Mouse (Mus musculus): ENCODE measurements around the gene Apol8. TPM values are rescaled to one million over a fixed set of nuclear protein-coding genes. Genes with fewer than 3 reads are reported as not detected.

Apol8 gene
- polyA plus RNA-seq, 2 experiments, result 12.7 to 43.9 TPM

GRCm38 (mm10) chr15:77789186-77789585, 32.4 kb upstream of the Apol8 start:
- no peak for DNase-seq (ENCODE audit: low read depth in 3 of 3, low spot score in 3 of 3)
- no peak overlapping the region for H3K4me2 ChIP-seq (ENCODE audit: low read depth)
- TF ChIP-seq CTCF (IDR thresholded peaks at IDR 0.05; ENCODE audit: low read depth) (no peak), EP300 (IDR thresholded peaks at IDR 0.05; ENCODE audit: low read depth) (no peak)
- ATAC-seq (ENCODE audit: insufficient read depth), result no peak
- no peaks in the 10 kb centered on the region for H3K4me1 ChIP-seq (replicated peaks; ENCODE audit: control insufficient read depth in 2 of 2, insufficient read depth in 2 of 2, low read length in 1 of 2)
- no peak overlapping the region for H3K27ac ChIP-seq
- no peaks in the 10 kb centered on the region for H3K9me3 ChIP-seq (ENCODE audit: control insufficient read depth, low read length)
- peaks cover 76% of the 10 kb centered on the region for H3K36me3 ChIP-seq (replicated peaks; ENCODE audit: control insufficient read depth, insufficient read depth, low read depth)
- 59% methylated on average over 3 of the region's 3 CpGs for WGBS (ENCODE audit: insufficient replicate concordance)
- H3K4me3 ChIP-seq (ENCODE audit: insufficient read depth in 1 of 2, low read depth in 2 of 2, low read length in 2 of 2), result no peak overlapping the region
- no peak overlapping the region for H3K9ac ChIP-seq (replicated peaks)
- no peaks in the 10 kb centered on the region for H3K27me3 ChIP-seq (ENCODE audit: control insufficient read depth, insufficient read depth, low read length)

DNA sequence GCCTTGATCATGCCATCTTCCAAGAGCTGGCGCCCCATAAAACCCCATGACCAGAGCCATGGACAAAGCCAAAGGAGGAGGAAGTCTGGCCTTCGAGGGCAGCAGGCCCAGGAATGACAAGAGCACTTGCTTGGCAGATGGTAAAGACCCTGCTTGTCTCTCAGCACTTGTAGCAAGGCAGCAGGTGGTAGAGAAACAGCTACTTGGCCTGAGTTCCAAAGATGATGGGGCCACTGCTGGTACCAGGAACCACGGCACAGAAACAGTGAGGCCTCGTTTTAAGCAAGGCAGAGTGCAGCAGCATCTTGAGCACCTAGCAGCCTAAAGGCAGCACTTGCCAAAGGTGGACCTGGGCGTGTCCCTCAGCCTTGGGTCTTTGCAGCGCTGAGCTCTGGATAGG, 31.6 kb upstream of the Apol8 start:
- 76% methylated on average over 6 of the region's 6 CpGs for WGBS (ENCODE audit: insufficient replicate concordance)
- H3K4me1 ChIP-seq (replicated peaks; ENCODE audit: control insufficient read depth in 2 of 2, insufficient read depth in 2 of 2, low read length in 1 of 2), result no peaks in the 10 kb centered on the region
- no peak overlapping the region for H3K27ac ChIP-seq
- H3K27me3 ChIP-seq (ENCODE audit: control insufficient read depth, insufficient read depth, low read length), result no peaks in the 10 kb centered on the region
- TF ChIP-seq EP300 (IDR thresholded peaks at IDR 0.05; ENCODE audit: low read depth) (no peak), CTCF (IDR thresholded peaks at IDR 0.05; ENCODE audit: low read depth) (no peak)
- no peaks in the 10 kb centered on the region for H3K9me3 ChIP-seq (ENCODE audit: control insufficient read depth, low read length)
- H3K4me2 ChIP-seq (ENCODE audit: low read depth), result no peak overlapping the region
- H3K9ac ChIP-seq (replicated peaks), result no peak overlapping the region
- DNase-seq (ENCODE audit: low read depth in 3 of 3, low spot score in 3 of 3) (no peak), ATAC-seq (ENCODE audit: insufficient read depth) (no peak)
- H3K4me3 ChIP-seq (ENCODE audit: insufficient read depth in 1 of 2, low read depth in 2 of 2, low read length in 2 of 2), result no peak overlapping the region
- peaks cover 80% of the 10 kb centered on the region for H3K36me3 ChIP-seq (replicated peaks; ENCODE audit: control insufficient read depth, insufficient read depth, low read depth)

DNA sequence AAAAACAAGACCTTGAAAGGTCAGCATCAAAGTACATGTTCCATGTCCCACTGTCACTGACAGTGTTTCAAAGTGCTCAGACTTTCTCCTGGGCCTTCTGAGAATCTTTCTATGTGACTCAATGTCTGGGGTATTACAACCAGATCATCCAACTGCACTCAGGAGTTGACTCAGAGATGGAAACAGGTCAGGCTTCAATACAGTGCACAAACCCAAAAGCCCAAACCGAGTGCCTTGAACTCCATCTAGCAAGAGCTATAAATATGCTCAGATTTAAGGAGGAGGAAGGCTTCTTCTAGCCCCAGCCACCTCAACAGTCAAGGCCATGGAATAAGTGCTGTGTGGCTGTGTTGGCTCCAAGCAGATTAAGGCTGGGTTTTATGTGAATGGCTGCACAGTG, 29.0 kb upstream of the Apol8 start:
- TF ChIP-seq CTCF (IDR thresholded peaks at IDR 0.05; ENCODE audit: low read depth) (no peak), EP300 (IDR thresholded peaks at IDR 0.05; ENCODE audit: low read depth) (no peak)
- Histone ChIP-seq H3K9me3 (ENCODE audit: control insufficient read depth, low read length) (no peaks in the 10 kb centered on the region), H3K4me3 (ENCODE audit: insufficient read depth in 1 of 2, low read depth in 2 of 2, low read length in 2 of 2) (no peak overlapping the region), H3K4me2 (ENCODE audit: low read depth) (no peak overlapping the region), H3K27ac (no peak overlapping the region), H3K36me3 (replicated peaks; ENCODE audit: control insufficient read depth, insufficient read depth, low read depth) (peaks cover 88% of the 10 kb centered on the region), H3K27me3 (ENCODE audit: control insufficient read depth, insufficient read depth, low read length) (no peaks in the 10 kb centered on the region), H3K9ac (replicated peaks) (no peak overlapping the region), H3K4me1 (replicated peaks; ENCODE audit: control insufficient read depth in 2 of 2, insufficient read depth in 2 of 2, low read length in 1 of 2) (no peaks in the 10 kb centered on the region)
- 76% methylated on average over 1 of the region's 1 CpGs for WGBS (ENCODE audit: insufficient replicate concordance)
- DNase-seq (ENCODE audit: low read depth in 3 of 3, low spot score in 3 of 3) (no peak), ATAC-seq (ENCODE audit: insufficient read depth) (no peak)

DNA sequence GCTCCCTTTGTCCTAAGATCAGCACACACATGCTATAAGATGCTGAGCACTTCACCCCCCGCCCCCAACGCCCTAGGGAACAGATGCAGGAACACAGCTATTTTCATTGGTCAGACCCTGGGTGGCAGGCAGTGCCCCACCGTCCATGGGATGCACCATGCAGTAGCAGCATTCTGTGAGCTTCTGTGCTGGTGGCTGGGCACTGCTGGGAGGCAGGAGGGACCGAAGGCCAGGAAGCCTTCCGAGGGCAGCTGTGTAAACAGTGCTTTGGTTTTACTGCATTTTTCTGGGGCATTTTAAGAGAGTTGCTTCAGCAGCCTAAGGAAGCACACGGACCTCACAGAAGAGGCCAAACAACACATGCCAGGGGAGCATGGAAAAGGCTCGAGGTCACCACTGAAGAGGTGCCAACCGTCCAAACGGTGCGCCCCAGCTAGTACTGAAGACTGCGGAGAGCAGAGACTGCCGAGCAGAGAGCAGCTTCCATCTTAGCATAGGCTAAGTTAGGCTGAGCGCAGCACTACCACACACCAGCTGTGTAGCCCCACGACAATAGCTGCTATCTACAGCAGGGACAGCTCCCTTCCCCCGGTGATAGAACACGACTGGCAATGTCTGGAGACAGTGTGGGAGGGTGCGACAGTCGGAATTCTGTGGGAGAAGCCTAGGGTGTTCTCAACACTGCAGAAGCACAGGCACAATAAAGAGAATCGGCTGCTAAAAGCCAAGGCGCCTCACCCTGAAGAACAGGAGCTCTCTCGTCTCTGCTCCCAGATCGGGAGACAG, 27.4 kb upstream of the Apol8 start:
- 85% methylated on average over 22 of the region's 22 CpGs for WGBS (ENCODE audit: insufficient replicate concordance)
- Histone ChIP-seq H3K9me3 (ENCODE audit: control insufficient read depth, low read length) (no peaks in the 10 kb centered on the region), H3K27ac (no peak overlapping the region), H3K4me3 (ENCODE audit: insufficient read depth in 1 of 2, low read depth in 2 of 2, low read length in 2 of 2) (no peak overlapping the region), H3K4me2 (ENCODE audit: low read depth) (no peak overlapping the region), H3K36me3 (replicated peaks; ENCODE audit: control insufficient read depth, insufficient read depth, low read depth) (peaks cover 88% of the 10 kb centered on the region), H3K27me3 (ENCODE audit: control insufficient read depth, insufficient read depth, low read length) (no peaks in the 10 kb centered on the region), H3K9ac (replicated peaks) (no peak overlapping the region), H3K4me1 (replicated peaks; ENCODE audit: control insufficient read depth in 2 of 2, insufficient read depth in 2 of 2, low read length in 1 of 2) (no peaks in the 10 kb centered on the region)
- no peak for ATAC-seq (ENCODE audit: insufficient read depth)
- DNase-seq (ENCODE audit: low read depth in 3 of 3, low spot score in 3 of 3), result no peak
- TF ChIP-seq CTCF (IDR thresholded peaks at IDR 0.05; ENCODE audit: low read depth) (no peak), EP300 (IDR thresholded peaks at IDR 0.05; ENCODE audit: low read depth) (no peak)

GRCm38 (mm10) chr15:77782449-77783014, 25.7 kb upstream of the Apol8 start:
- TF ChIP-seq CTCF (IDR thresholded peaks at IDR 0.05; ENCODE audit: low read depth), result peak; percentile 77
- no peak for TF ChIP-seq EP300 (IDR thresholded peaks at IDR 0.05; ENCODE audit: low read depth)
- Histone ChIP-seq H3K4me3 (ENCODE audit: insufficient read depth in 1 of 2, low read depth in 2 of 2, low read length in 2 of 2) (no peak overlapping the region), H3K27me3 (ENCODE audit: control insufficient read depth, insufficient read depth, low read length) (no peaks in the 10 kb centered on the region), H3K27ac (no peak overlapping the region), H3K9ac (replicated peaks) (no peak overlapping the region), H3K9me3 (ENCODE audit: control insufficient read depth, low read length) (no peaks in the 10 kb centered on the region), H3K4me2 (ENCODE audit: low read depth) (no peak overlapping the region), H3K36me3 (replicated peaks; ENCODE audit: control insufficient read depth, insufficient read depth, low read depth) (peaks cover 85% of the 10 kb centered on the region), H3K4me1 (replicated peaks; ENCODE audit: control insufficient read depth in 2 of 2, insufficient read depth in 2 of 2, low read length in 1 of 2) (no peaks in the 10 kb centered on the region)
- WGBS (ENCODE audit: insufficient replicate concordance), result 72% methylated on average over 11 of the region's 11 CpGs
- DNase-seq (ENCODE audit: low read depth in 3 of 3, low spot score in 3 of 3), result peak in 1 of 3 experiments; percentile 31
- no peak for ATAC-seq (ENCODE audit: insufficient read depth)
